Mouse (Mus musculus) midbrain, embryonic 12.5 days (tissue): Measurements from ENCODE around the gene Ech1. TPM values are rescaled to one million over a fixed set of nuclear protein-coding genes. Genes with fewer than 3 reads are reported as not detected.
A peak's percentile ranks its signal among the peaks of the same experiment; 100 is the strongest.

Experiments
- ATAC-seq: fragments of 200-750 bp; cut with Nextera tagmentation; 2 replicates; pipeline ENCODE4 v1.8.0; 2017; ENCODE audit warnings: low read depth, moderate TSS enrichment, moderate library complexity; ENCODE audit not compliant: low FRiP score
- H3K27ac ChIP-seq: fragments of 300-500 bp; sonication (generic); replicated peaks from 2 replicates; pipeline ENCODE4 v1.5.1; 2016; ENCODE audit warnings: mild to moderate bottlenecking
- H3K27me3 ChIP-seq: fragments of 300-500 bp; sonication (generic); 2 replicates; pipeline ENCODE4 v1.6.1; 2016; ENCODE audit warnings: mild to moderate bottlenecking
- H3K36me3 ChIP-seq: fragments of 300-500 bp; sonication (generic); 2 replicates; pipeline ENCODE4 v1.6.1; 2016
- H3K4me1 ChIP-seq: fragments of 300-500 bp; sonication (generic); 2 replicates; pipeline ENCODE4 v1.6.1; 2016
- H3K4me2 ChIP-seq: fragments of 300-500 bp; sonication (generic); replicated peaks from 2 replicates; pipeline ENCODE4 v1.6.1; 2016; ENCODE audit warnings: mild to moderate bottlenecking, moderate library complexity
- H3K4me3 ChIP-seq: fragments of 300-500 bp; sonication (generic); 2 replicates; pipeline ENCODE4 v1.5.1; 2016; ENCODE audit warnings: mild to moderate bottlenecking
- H3K9ac ChIP-seq: fragments of 300-500 bp; sonication (generic); replicated peaks from 2 replicates; pipeline ENCODE4 v1.6.1; 2016; ENCODE audit warnings: mild to moderate bottlenecking, moderate library complexity
- H3K9me3 ChIP-seq: fragments of 300-500 bp; sonication (generic); 2 replicates; pipeline ENCODE4 v1.6.1; 2016; ENCODE audit warnings: mild to moderate bottlenecking
- WGBS: fragments of 180-500 bp; shearing (Covaris S2); methylation state at CpG from one replicate; pipeline ENCODE4 v1.1.7; 2016; 5-methylcytosine and 5-hydroxymethylcytosine counted together
- polyA plus RNA-seq: library from polyadenylated mRNA; unstranded; fragments of >200 nt; fragmentation: Nextera tagmentation; extraction: Ambion mirVana; gene quantifications from 2 replicates; pipeline ENCODE4 v1.2.1, GENCODE M21; 2016

Gene Ech1
- polyA plus RNA-seq: 71.4 and 77.2 TPM in 2 replicates

DNA sequence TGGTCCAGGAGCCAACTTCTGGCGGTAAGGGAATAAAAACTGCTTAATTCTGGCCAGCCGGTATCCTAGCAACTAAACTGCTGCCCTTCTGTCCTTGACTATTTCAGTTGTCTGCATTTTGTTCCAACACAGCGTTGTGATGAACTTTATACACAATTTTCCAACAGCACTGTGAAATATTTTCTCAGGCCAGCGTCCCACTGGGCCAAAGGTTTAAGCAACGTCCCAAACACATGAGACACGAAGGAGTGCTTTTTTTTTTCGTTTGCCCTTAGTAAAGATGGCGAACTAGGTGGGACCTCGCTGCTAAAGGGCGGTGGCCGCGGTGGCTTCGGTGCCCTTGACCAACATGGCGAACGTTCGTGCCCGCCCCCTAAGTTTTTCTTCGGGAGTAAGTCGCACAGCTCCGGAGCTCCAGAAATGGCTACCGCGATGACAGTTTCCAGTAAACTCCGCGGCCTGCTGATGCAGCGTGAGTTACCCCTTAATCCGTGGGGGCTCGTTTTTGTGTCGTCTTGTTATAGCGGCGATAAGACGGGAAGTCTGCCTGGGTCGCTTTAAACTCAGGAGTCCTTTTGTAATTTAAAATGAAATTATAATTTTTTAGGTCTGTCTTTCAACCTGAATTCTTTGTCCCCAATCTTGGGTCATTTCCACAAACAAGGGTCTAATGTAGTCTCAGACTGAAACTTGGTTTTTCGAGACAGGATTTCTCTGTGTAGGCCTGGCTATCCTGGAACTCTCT lies at the start of gene Ech1:
Ech1 (plus strand) TSS at position 277 of the 745 bp plus-strand sequence.
- Histone ChIP-seq H3K27me3 (no peaks in the 10 kb centered on the region), H3K4me3 (peak within 1 kb of the TSS; percentile 52), H3K9me3 (no peaks in the 10 kb centered on the region), H3K4me2 (peak within 1 kb of the TSS; percentile 57), H3K27ac (peak within 1 kb of the TSS; percentile 83), H3K9ac (peak within 1 kb of the TSS; percentile 53), H3K4me1 (peaks cover 22% of the 10 kb centered on the region), H3K36me3 (peaks cover 35% of the 10 kb centered on the region)
- WGBS: 3% methylated on average over 33 of the region's 33 CpGs
- ATAC-seq: peak; percentile 83

- H3K4me1 ChIP-seq: peaks cover 7% of the 10 kb centered on the region
- 89% methylated on average over 9 of the region's 9 CpGs for WGBS
- H3K36me3 ChIP-seq: peaks cover 26% of the 10 kb centered on the region
- no peak overlapping the region for H3K9ac ChIP-seq
- no peak overlapping the region for H3K27ac ChIP-seq
- H3K9me3 ChIP-seq: no peaks in the 10 kb centered on the region
- H3K4me3 ChIP-seq: no peak overlapping the region
- no peaks in the 10 kb centered on the region for H3K27me3 ChIP-seq
- no peak overlapping the region for H3K4me2 ChIP-seq
- no peak for ATAC-seq
These were observed 46.2 kb upstream of the Ech1 start for GRCm38 (mm10) chr7:28778825-28779224.

- Histone ChIP-seq H3K4me1 (peaks cover 7% of the 10 kb centered on the region), H3K36me3 (peaks cover 29% of the 10 kb centered on the region), H3K27me3 (no peaks in the 10 kb centered on the region), H3K4me2 (no peak overlapping the region), H3K4me3 (no peak overlapping the region), H3K9ac (no peak overlapping the region), H3K27ac (peak overlapping the region; percentile 20; the same call in 1 of the 2 replicates), H3K9me3 (no peaks in the 10 kb centered on the region)
- ATAC-seq: peak; percentile 73
- WGBS: 45% methylated on average over 6 of the region's 6 CpGs
These were observed 44.9 kb upstream of the Ech1 start for GRCm38 (mm10) chr7:28780067-28780658.

GRCm38 (mm10) chr7:28780857-28781256 lies 44.2 kb upstream of the Ech1 start:
- no peak for ATAC-seq
- WGBS: 87% methylated on average over 7 of the region's 7 CpGs

GRCm38 (mm10) chr7:28781261-28781663 lies 43.8 kb upstream of the Ech1 start:
- Histone ChIP-seq H3K36me3 (peaks cover 39% of the 10 kb centered on the region), H3K27me3 (no peaks in the 10 kb centered on the region), H3K4me3 (no peak overlapping the region), H3K27ac (no peak overlapping the region), H3K9ac (no peak overlapping the region), H3K4me1 (peaks cover 7% of the 10 kb centered on the region), H3K4me2 (no peak overlapping the region), H3K9me3 (no peaks in the 10 kb centered on the region)
- no peak for ATAC-seq
- WGBS: 91% methylated on average over 8 of the region's 8 CpGs

More at GRCm38 (mm10) chr7:28780857-28781256, 44.2 kb upstream of the Ech1 start:
- Histone ChIP-seq H3K27ac (no peak overlapping the region), H3K4me1 (peaks cover 7% of the 10 kb centered on the region), H3K4me3 (no peak overlapping the region), H3K27me3 (no peaks in the 10 kb centered on the region), H3K4me2 (no peak overlapping the region), H3K9me3 (no peaks in the 10 kb centered on the region), H3K9ac (no peak overlapping the region), H3K36me3 (peaks cover 35% of the 10 kb centered on the region)

DNA sequence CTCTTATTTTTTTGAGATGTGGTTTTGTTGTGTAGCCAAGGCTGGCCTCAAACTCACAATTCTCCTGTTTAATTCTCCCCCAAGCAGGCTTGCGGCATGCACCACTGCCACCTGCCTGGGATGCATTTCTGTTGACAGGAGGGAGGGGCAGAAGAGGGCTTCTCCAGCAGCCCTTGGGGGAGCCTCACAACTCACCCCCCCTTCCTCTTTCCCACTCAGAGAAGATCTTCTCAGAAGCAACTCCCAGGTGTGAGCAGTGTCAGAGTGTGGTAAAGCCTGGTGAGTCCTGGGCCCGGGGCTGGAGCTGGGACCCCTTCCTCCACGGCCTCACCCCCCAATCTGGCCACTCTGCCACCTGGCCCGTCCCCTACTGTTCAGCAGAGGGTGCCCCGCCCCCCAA lies 39.9 kb upstream of the Ech1 start:
- 67% methylated on average over 4 of the region's 5 CpGs for WGBS

DNA sequence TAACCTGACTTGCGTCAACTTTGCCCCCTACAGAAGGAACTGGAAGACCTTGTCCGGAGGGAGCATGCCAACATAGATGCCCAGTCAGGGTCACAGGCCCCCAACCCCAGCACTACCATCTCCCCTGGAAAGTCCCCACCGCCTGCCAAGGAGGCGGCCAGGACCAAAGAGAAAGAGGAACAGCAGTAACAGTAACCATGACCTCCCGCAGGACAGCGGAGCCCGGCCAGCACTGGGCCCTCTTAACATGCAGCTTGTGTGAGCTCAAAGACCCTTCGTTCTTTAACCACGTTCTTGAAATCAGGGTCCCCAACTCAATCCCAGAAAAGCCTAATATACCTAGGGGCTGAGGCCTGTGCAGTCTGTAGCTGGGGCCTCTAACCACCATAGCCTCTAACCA lies 37.1 kb upstream of the Ech1 start:
- H3K9ac ChIP-seq: no peak overlapping the region
- 90% methylated on average over 9 of the region's 9 CpGs for WGBS

More for the DNA sequence above, 39.9 kb upstream of the Ech1 start:
- no peak overlapping the region for H3K9ac ChIP-seq
- ATAC-seq: no peak
- no peak overlapping the region for H3K4me3 ChIP-seq
- H3K27ac ChIP-seq: no peak overlapping the region
- peaks cover 5% of the 10 kb centered on the region for H3K4me1 ChIP-seq
- peaks cover 38% of the 10 kb centered on the region for H3K36me3 ChIP-seq
- H3K9me3 ChIP-seq: no peaks in the 10 kb centered on the region
- H3K4me2 ChIP-seq: no peak overlapping the region
- no peaks in the 10 kb centered on the region for H3K27me3 ChIP-seq

DNA sequence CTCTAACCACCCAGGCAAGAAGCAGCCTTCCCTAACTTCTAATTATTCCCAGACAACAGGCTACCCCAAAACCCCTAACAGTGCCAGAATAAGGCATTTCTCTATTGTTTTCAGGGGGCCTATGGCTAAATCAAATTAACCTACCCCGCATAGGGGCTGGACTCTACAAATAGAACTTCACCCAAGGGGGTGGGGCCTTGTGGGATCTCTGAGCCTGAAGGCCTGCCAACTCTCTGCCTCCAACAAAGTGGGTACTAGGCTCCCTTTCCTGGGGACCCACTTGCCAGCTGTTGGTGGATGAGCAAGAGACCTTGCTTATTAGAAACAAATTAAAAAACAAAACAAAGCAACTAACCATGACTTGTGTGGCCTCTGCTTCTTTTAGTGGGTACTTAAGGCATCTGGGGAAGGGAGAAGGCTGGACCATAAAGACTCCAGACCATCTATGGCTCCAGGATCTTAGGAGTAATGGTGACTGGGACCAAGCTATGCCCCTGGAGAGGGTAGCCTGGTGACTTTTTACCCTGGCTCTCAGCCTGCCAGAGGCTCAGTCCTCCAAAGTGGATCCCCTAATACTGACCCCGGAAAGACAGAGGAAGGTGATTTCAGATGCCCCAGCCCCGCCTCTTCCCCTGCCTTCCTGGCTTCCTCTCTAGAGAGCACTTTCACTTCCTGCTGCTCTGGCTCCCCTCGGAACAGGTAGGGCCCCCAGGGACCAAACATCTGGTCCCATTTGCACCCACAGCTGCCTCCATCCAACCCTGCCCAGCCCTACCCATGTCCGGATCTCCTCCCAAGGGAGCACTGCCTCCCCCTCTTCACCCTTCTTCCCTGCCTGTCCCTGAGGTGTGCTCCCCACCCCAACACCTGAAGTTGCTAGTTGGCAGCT lies 36.5 kb upstream of the Ech1 start, which contains the start of gene Rinl:
Rinl (plus strand) TSS at position 663 of the 889 bp plus-strand sequence.
- 79% methylated on average over 5 of the region's 5 CpGs for WGBS
- no peaks in the 10 kb centered on the region for H3K9me3 ChIP-seq
- no peak within 1 kb of the TSS for H3K27ac ChIP-seq

More for the DNA sequence above, 37.1 kb upstream of the Ech1 start:
- H3K4me1 ChIP-seq: no peaks in the 10 kb centered on the region
- H3K4me3 ChIP-seq: no peak overlapping the region
- no peaks in the 10 kb centered on the region for H3K9me3 ChIP-seq
- H3K27ac ChIP-seq: no peak overlapping the region
- no peak for ATAC-seq
- H3K4me2 ChIP-seq: no peak overlapping the region
- no peaks in the 10 kb centered on the region for H3K27me3 ChIP-seq
- peaks cover 34% of the 10 kb centered on the region for H3K36me3 ChIP-seq

DNA sequence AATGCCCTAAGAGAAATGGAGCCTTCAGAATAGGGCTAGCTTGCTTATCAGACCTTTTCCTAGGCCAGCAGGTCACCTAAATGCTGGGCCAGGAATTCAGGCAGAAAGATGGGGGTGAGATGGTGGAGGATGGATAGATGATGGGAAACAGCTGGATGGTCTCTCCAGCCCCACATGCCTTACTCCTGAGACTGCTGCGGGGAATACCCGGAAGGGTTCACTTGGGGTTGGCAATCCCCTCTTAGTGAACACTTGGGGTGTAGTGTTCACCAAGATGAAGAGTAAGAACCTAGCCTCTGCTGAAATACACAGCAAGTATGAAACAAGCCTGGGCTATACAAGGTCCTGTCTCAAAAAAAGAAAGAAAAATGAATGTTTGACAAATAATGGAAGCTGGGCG lies 35.8 kb upstream of the Ech1 start:
- WGBS: 94% methylated on average over 3 of the region's 3 CpGs
- ATAC-seq: no peak

More for the DNA sequence above, 36.5 kb upstream of the Ech1 start, which contains the start of gene Rinl:
- H3K4me2 ChIP-seq: no peak within 1 kb of the TSS
- no peaks in the 10 kb centered on the region for H3K4me1 ChIP-seq
- no peaks in the 10 kb centered on the region for H3K27me3 ChIP-seq
- peaks cover 29% of the 10 kb centered on the region for H3K36me3 ChIP-seq
- no peak for ATAC-seq
- H3K9ac ChIP-seq: no peak within 1 kb of the TSS
- no peak within 1 kb of the TSS for H3K4me3 ChIP-seq

GRCm38 (mm10) chr7:28790066-28790806 lies 34.8 kb upstream of the Ech1 start:
- Histone ChIP-seq H3K36me3 (peaks cover 23% of the 10 kb centered on the region), H3K9ac (no peak overlapping the region), H3K27me3 (no peaks in the 10 kb centered on the region), H3K4me2 (no peak overlapping the region), H3K4me1 (no peaks in the 10 kb centered on the region), H3K4me3 (no peak overlapping the region), H3K27ac (no peak overlapping the region), H3K9me3 (no peaks in the 10 kb centered on the region)
- WGBS: 48% methylated on average over 8 of the region's 8 CpGs
- ATAC-seq: no peak

More for the DNA sequence above, 35.8 kb upstream of the Ech1 start:
- Histone ChIP-seq H3K27ac (no peak overlapping the region), H3K9me3 (no peaks in the 10 kb centered on the region), H3K36me3 (peaks cover 23% of the 10 kb centered on the region), H3K27me3 (no peaks in the 10 kb centered on the region), H3K4me2 (no peak overlapping the region), H3K4me1 (no peaks in the 10 kb centered on the region), H3K4me3 (no peak overlapping the region), H3K9ac (no peak overlapping the region)

GRCm38 (mm10) chr7:28791706-28792105 lies 33.3 kb upstream of the Ech1 start:
- ATAC-seq: no peak
- no peaks in the 10 kb centered on the region for H3K9me3 ChIP-seq
- H3K4me1 ChIP-seq: peaks cover 4% of the 10 kb centered on the region; the same call in 1 of the 2 replicates
- H3K27me3 ChIP-seq: peaks cover 5% of the 10 kb centered on the region; the same call in 1 of the 2 replicates
- H3K4me3 ChIP-seq: no peak overlapping the region
- no peak overlapping the region for H3K9ac ChIP-seq
- H3K27ac ChIP-seq: no peak overlapping the region
- H3K36me3 ChIP-seq: peaks cover 9% of the 10 kb centered on the region; the same call in 1 of the 2 replicates
- H3K4me2 ChIP-seq: no peak overlapping the region
